Mouse (Mus musculus) MEL (cell line): ENCODE measurements around the gene Olfr792.

ENCODE experiments used
- CTCF ChIP-seq, 3 experiments: IDR thresholded peaks in 2 of 3; conservative IDR thresholded peaks in 1 of 3; 2 replicates each; pipeline ENCODE4 v1.5.1; 2011 to 2012; ENCODE audit warnings: low read length in 3 of 3, low read depth in 2 of 3, mild to moderate bottlenecking in 2 of 3, improper control_type of control experiment in 1 of 3, inconsistent platforms in 1 of 3, mixed read lengths in 1 of 3, moderate library complexity in 1 of 3; ENCODE audit not compliant: control insufficient read depth in 1 of 3, insufficient read depth in 1 of 3, poor library complexity in 1 of 3, severe bottlenecking in 1 of 3
- E2F4 ChIP-seq: IDR thresholded peaks from 2 replicates; pipeline ENCODE4 v1.6.1; 2011; ENCODE audit warnings: low read depth, low read length, improper control_type of control experiment, borderline replicate concordance
- ETS1 ChIP-seq: IDR thresholded peaks from 2 replicates; pipeline ENCODE4 v1.6.1; 2012; ENCODE audit warnings: low read depth, mild to moderate bottlenecking, inconsistent platforms, low read length, improper control_type of control experiment, moderate library complexity
- GABPA ChIP-seq: IDR thresholded peaks from 2 replicates; pipeline ENCODE4 v1.6.1; 2012; ENCODE audit warnings: low read depth, mild to moderate bottlenecking, inconsistent platforms, low read length, improper control_type of control experiment, moderate library complexity
- GATA1 ChIP-seq: IDR thresholded peaks from 2 replicates; pipeline ENCODE4 v1.6.1; 2011; ENCODE audit warnings: low read depth, low read length, improper control_type of control experiment
- MYC ChIP-seq: IDR thresholded peaks from 2 replicates; pipeline ENCODE4 v1.6.1; 2011; ENCODE audit warnings: low read depth, mild to moderate bottlenecking, low read length, improper control_type of control experiment, moderate library complexity
- POLR2A ChIP-seq, 2 experiments: IDR thresholded peaks; 2 replicates each; pipeline ENCODE4 v1.6.1; 2011 to 2012; ENCODE audit warnings: low read length in 2 of 2, mild to moderate bottlenecking in 2 of 2, control low read depth in 1 of 2, improper control_type of control experiment in 1 of 2, low read depth in 1 of 2, moderate library complexity in 1 of 2; ENCODE audit not compliant: control insufficient read depth in 1 of 2, insufficient read depth in 1 of 2, poor library complexity in 1 of 2
- RCOR1 ChIP-seq: IDR thresholded peaks from 2 replicates; pipeline ENCODE4 v1.6.1; 2012; ENCODE audit warnings: low read depth, mild to moderate bottlenecking, inconsistent platforms, low read length, improper control_type of control experiment
- UBTF ChIP-seq: IDR thresholded peaks from 2 replicates; pipeline ENCODE4 v1.6.1; 2012; ENCODE audit warnings: low read depth, mild to moderate bottlenecking, inconsistent platforms, low read length, improper control_type of control experiment, moderate library complexity, borderline replicate concordance; ENCODE audit not compliant: insufficient read depth
- USF2 ChIP-seq, 2 experiments: IDR thresholded peaks; 2 replicates each; pipeline ENCODE4 v1.6.1; 2011 to 2012; ENCODE audit warnings: improper control_type of control experiment in 2 of 2, low read length in 2 of 2, borderline replicate concordance in 1 of 2, inconsistent platforms in 1 of 2, low read depth in 1 of 2, mild to moderate bottlenecking in 1 of 2; ENCODE audit not compliant: insufficient read depth in 1 of 2
- ZNF384 ChIP-seq: IDR thresholded peaks from 2 replicates; pipeline ENCODE4 v1.6.1; 2012; ENCODE audit warnings: low read depth, mild to moderate bottlenecking, inconsistent platforms, low read length, improper control_type of control experiment

DNA sequence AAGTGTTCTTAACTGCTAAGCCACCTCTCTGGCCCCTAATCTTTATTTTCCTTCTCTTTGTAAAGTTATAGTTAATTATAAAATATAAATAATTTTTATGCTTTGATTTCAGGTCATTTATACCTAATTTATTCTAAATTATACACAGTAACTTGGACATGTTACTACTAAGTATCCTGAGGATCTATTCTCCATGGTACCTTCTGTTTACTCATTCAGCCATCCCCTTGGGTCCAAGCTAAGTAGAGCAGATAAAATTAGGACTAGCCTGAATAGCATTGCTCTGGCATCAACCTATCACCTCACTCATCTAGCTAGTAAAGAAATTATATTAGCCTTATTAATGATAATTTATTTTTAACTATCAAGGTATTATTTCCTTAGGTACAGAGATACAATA is 40.8 kb upstream of the Olfr792 start, which contains the start of gene Olfr790:
- no peak for TF ChIP-seq MYC
- TF ChIP-seq CTCF (IDR thresholded peaks at IDR 0.05 in 2 of 3, conservative IDR thresholded peaks at IDR 0.05 in 1 of 3; ENCODE audit: control insufficient read depth in 1 of 3, insufficient read depth in 1 of 3, low read depth in 2 of 3, low read length in 3 of 3, poor library complexity in 1 of 3, severe bottlenecking in 1 of 3), result no peak
- TF ChIP-seq POLR2A (IDR thresholded peaks at IDR 0.05; ENCODE audit: control insufficient read depth in 1 of 2, insufficient read depth in 1 of 2, low read depth in 1 of 2, low read length in 2 of 2, poor library complexity in 1 of 2), result no peak
- TF ChIP-seq GABPA, result no peak
- TF ChIP-seq ZNF384, result no peak
- TF ChIP-seq ETS1, result no peak
- no peak for TF ChIP-seq GATA1
- TF ChIP-seq USF2 (IDR thresholded peaks at IDR 0.05; ENCODE audit: borderline replicate concordance in 1 of 2, insufficient read depth in 1 of 2, low read depth in 1 of 2, low read length in 2 of 2), result no peak
- TF ChIP-seq RCOR1, result no peak
- TF ChIP-seq E2F4, result no peak
- no peak for TF ChIP-seq UBTF
